Mouse (Mus musculus) stomach, postnatal 0 days (tissue): Measurements from ENCODE around the gene G430095P16Rik.

Experiments
- CTCF ChIP-seq: IDR thresholded peaks from 2 replicates; pipeline ENCODE4 v1.5.1; 2016; ENCODE audit warnings: antibody characterized with exemption, low read depth, mild to moderate bottlenecking, moderate library complexity
- EP300 ChIP-seq: optimal IDR thresholded peaks from 2 replicates; pipeline ENCODE3; 2016; ENCODE audit warnings: antibody characterized with exemption

- TF ChIP-seq CTCF (no peak), EP300 (no peak)
Measured at GRCm38 (mm10) chr8:84770100-84770953, 47.5 kb downstream of the G430095P16Rik start.
